In the genomic region with DNA sequence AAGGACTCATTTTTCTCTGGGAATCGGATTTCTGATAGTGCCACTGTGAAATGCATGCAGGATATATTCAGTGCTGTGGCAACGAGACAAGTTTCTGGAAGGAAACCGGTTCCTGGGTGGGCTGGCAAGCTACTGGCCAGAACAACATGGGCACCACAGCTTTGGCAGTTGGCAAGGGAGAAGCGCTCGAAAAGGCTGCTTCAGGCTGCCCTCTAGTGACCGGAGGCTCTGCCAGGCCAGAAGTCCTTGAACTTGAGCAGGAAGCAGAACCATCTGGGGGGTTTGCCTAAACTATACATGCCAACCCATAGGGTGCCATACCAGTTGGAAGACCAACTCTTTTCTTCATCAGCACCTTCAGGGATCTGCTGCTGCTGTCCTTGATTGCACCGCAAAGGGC, we compare ENCODE assay signal across 10 mouse cellular contexts. TPM values are rescaled to one million over a fixed set of nuclear protein-coding genes. Genes with fewer than 3 reads are reported as not detected.
DNase-seq lines count a peak whose midpoint lies in the region; TF ChIP-seq lines count a peak whose summit lies in the region.
"Had no signal": no experiment of that assay in that cellular context is flagged by ENCODE, and none has a peak within 500 bp of the region (broad histone marks: within the 10 kb centered on the region; RNA-seq: fewer than 3 reads in every experiment).

No protein-coding gene starts in this region.

- H3K4me3 ChIP-seq in lung, adult 2 months (replicated peaks; ENCODE audit: extremely low read depth, low read depth, low read length) = no peak overlapping the region
- H3K4me3 ChIP-seq: embryonic facial prominence, embryonic 13.5 days; liver, embryonic 13.5 days had no signal

- DNase-seq in spleen, adult 18-20 months = peak; percentile 21 to 49
- no peak for DNase-seq in spleen, adult 12 weeks (ENCODE audit: low spot score)
- peak; percentile 64 for DNase-seq in adrenal gland, postnatal 25 days
- peak; percentile 70 to 80 for DNase-seq in frontal cortex, postnatal 36 days (ENCODE audit: low spot score in 2 of 2)
- peak; percentile 83 for DNase-seq in kidney, postnatal 10 days
- peak; percentile 69 for DNase-seq in lung, adult 2 months
- DNase-seq in spleen, postnatal 4 days (ENCODE audit: low spot score in 2 of 2) = peak; percentile 28 to 67
- DNase-seq in c-Kit-positive CD71-positive TER-119-positive erythroid progenitor cells, embryonic 14.5 days (ENCODE audit: low spot score) = no peak
- DNase-seq: liver, embryonic 13.5 days had no signal

- no peak for TF ChIP-seq POLR2A in lung, adult 2 months (IDR thresholded peaks at IDR 0.05; ENCODE audit: borderline replicate concordance, extremely low read depth, low read depth, low read length)

- peak; percentile 77 for TF ChIP-seq CTCF in lung, adult 2 months (IDR thresholded peaks at IDR 0.05; ENCODE audit: insufficient read depth, low read length)

- WGBS in lung, adult 2 months = 37% methylated on average over 7 of the region's 7 CpGs

- peaks cover 25% of the 10 kb centered on the region for H3K4me1 ChIP-seq in lung, adult 2 months (ENCODE audit: control insufficient read depth, insufficient read depth, low read length)

RNA-seq across cellular contexts. Expression of gene Cryzl2, which starts 12.1 kb away (rescaled TPM):
- total RNA-seq in adrenal gland, postnatal 25 days (2021) = 45.7 and 60.0 TPM in 2 replicates
- 13.3 and 15.0 TPM in 2 replicates for polyA plus RNA-seq in lung, adult 2 months (2012; rRNA removed)

RNA-seq across cellular contexts. Expression of gene Rasal2, which starts 33.9 kb away (rescaled TPM):
- 14.5 and 16.9 TPM in 2 replicates for total RNA-seq in adrenal gland, postnatal 25 days (2021)
- 7.6 and 10.4 TPM in 2 replicates for polyA plus RNA-seq in lung, adult 2 months (2012; rRNA removed)

Comparison
In these comparisons a context has a peak if more than half of its experiments do, and no peak if none do; other contexts are left out.
1. DNase-seq: peak in spleen, adult 18-20 months (2 of 2), adrenal gland, postnatal 25 days (single experiment), frontal cortex, postnatal 36 days (2 of 2), kidney, postnatal 10 days (single experiment), lung, adult 2 months (single experiment) and spleen, postnatal 4 days (2 of 2); none in spleen, adult 12 weeks (single experiment) and c-Kit-positive CD71-positive TER-119-positive erythroid progenitor cells, embryonic 14.5 days (single experiment).